Mouse (Mus musculus) layer of hippocampus, adult 9-10 months (tissue): Measurements from ENCODE around the gene Dnaja1.
A peak's percentile ranks its signal among the peaks of the same experiment; 100 is the strongest.

Experiments used
- DNase-seq: peaks from one replicate; pipeline ENCODE4 v3.0.0; 2022; ENCODE audit warnings: low spot score

Dnaja1 gene

DNA sequence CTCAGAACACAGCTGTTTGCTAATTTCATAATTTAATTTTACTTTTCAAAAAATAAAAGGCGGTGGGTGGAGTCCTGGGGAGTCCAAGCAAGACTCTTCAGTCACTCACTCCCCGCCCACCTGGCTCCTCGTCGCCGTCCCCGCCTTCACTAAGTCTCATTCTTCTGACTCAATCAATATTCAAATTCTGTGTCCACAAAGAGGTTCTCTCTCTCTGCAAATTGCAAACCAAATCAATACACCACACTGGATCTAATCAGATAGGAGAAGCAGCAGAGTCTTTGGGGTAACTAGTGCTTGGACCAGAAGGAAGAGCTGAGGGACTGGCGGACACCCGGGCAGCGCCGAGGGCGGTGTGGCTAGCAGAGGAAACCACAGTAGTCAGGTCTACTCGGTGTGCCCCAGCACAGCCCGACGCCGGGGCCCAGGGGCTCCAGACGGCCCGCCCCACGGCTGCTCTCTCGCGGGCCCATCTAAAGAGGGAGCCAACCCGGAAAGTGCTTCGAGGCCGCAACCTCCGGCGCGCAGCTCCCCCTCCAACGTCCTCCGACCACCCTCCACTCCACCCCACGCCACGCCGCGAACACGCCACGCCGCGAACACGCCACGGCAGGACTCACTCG is 35.3 kb downstream of the Dnaja1 start:
- DNase-seq: no peak

- peak; percentile 83 for DNase-seq
These were observed 36.0 kb downstream of the Dnaja1 start, which contains the start of gene Smu1 for GRCm38 (mm10) chr4:40757780-40758420. Gene Smu1, minus strand, starts transcription at chr4:40757923.

GRCm38 (mm10) chr4:40759876-40760275 is 37.9 kb downstream of the Dnaja1 start:
- DNase-seq: no peak

- no peak for DNase-seq
These were observed 52.6 kb downstream of the Dnaja1 start for GRCm38 (mm10) chr4:40774279-40775259.

DNA sequence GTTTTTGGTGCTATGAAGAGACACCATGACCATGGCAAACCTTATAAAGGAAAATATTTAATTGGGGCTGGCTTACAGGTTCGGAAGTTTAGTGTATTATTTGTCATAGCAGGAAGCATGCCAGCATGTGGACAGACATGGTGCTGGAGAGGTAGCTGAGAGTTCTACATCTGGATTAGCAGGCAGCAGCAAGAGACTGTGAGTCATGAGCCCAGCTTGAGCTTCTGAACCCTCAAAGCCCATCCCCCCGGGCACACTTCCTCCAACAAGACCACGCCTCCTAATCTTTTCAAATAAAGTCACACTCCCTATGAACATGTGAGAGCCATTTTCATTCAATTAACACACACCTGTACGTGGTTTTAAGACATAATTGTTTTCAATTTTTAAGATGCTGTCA is 54.5 kb downstream of the Dnaja1 start:
- no peak for DNase-seq

GRCm38 (mm10) chr4:40777116-40777515 is 55.2 kb downstream of the Dnaja1 start:
- DNase-seq: no peak

GRCm38 (mm10) chr4:40778656-40779055 is 56.7 kb downstream of the Dnaja1 start:
- no peak for DNase-seq

DNA sequence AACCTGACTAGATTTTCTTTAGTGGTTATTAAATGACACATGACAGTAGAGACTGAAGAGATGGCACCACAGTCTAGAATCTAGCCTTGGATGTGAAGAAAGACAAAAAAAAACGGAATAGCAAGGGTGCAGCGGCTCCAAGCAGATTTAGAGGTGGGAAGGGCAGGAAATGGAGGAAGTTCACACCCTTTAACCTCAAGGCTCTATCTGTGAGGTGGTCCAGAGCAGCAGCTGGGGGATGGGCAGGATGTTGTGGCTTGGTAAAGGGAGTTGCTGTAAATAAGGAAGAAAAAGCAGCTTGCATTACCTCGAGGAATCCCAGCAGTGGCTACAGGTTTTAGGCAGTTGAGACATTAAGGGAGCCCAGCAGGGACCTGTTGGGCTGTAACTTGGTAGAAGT is 59.2 kb downstream of the Dnaja1 start:
- DNase-seq: no peak

DNA sequence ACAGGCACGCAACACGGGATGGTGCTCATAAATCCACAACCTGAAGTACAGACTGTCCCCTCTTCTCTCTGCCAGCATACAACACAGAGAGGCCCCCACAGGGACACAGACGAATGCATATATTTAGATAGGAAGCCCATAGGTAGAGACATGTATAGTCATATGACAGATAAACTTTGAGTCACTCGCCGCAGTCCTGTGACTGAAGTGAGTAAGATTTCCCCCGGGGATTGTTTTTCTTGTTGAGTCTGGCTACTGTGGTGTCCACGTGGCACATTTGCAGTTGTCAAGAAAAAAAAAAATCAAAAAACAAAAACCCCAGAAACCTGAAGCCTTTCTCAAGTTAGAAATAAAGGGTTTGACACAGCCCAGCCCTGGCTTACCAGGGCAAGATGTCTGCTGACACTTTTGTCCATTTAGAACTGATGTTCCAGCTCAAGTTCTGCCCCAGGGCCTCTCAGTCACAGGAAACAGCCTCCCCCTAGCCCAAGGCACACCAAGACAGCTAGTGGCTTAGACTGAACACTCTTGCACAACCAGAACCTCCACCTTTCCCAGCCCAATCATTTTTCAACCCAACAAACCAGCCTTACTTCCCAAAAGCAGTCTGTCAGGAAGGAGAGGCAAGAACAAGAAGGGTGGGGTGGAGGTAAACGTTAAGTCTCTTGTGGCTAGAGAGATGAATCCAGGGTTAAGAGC is 60.0 kb downstream of the Dnaja1 start:
- no peak for DNase-seq

- DNase-seq: no peak
These were observed 61.1 kb downstream of the Dnaja1 start for GRCm38 (mm10) chr4:40783049-40783448.

- no peak for DNase-seq
These were observed 62.7 kb downstream of the Dnaja1 start for GRCm38 (mm10) chr4:40784556-40785169.

DNA sequence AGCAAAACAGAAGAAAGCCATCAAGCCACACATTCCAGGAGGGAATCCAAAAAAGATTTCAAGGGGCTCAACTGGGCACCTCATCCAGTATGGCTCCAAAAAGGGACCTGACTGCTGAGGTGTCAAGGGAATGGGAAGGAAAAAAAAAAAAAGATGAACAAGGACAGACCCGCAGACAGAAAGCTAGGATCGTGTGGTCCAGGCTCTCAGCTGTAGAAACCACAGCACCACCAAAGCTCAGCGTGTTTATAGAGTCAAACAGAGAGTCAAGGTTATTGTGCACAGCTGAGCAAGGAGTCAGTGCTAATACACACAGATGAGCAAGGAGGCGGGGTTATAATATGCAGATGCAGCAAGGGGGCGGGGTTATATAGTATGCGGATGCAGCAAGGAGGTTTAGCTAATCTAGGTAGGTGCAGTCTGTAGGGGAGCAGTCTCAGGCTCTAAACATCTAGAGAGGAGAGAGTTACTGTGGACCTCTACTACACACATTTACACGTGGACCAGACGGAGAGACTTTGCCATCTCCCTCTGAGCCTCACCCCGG is 63.7 kb downstream of the Dnaja1 start:
- DNase-seq: no peak

DNA sequence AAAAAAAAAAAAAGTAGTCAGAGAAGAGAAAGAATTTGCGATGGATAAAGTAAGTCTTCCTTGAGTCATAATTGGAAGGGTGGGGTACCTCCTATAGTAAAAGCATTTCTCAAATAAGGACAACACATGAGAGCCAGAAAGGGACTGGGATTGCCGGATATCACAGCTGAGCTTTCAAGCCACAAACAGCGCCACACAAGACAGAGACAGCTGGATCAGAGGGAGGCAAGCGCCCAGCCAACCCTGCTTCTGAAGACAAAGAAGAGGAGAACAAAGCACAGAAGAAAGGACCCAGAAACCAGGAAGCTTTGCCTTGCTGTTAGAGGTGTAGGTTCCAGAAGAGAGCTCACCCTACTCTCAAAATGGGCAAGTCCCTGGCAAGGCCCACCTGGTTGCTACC is 64.6 kb downstream of the Dnaja1 start:
- no peak for DNase-seq
